Mouse (Mus musculus) thymus, postnatal 36 days (tissue): ENCODE results near the gene Opalin.

ENCODE experiments used
- DNase-seq, 2 experiments: peaks; one replicate each; pipeline ENCODE4 v3.0.0; 2022; ENCODE audit warnings: mixed read lengths in 2 of 2

Gene Opalin

DNA sequence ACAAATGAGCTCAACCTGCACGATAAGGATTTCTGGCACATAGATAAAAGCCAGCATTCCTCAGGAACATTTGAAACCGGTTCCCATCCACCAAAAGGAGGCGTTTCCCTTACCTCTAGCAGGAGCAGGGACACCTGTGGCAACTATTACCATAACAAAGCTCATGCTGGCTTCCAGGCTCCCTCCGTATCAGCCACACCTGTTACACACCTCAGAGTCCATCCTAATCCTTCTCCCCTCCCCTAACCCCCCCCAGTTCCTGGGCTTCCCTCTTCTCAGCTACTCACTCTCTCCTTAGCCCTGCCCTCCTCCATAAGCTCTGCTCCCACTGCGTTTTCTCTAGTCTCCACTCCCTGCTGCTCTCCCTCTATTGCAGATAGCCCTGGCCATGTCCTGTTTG, 63.3 kb downstream of the Opalin start:
- no peak for DNase-seq
